Mouse (Mus musculus): Measurements from ENCODE around the gene Clcnkb.
A peak's percentile ranks its signal among the peaks of the same experiment; 100 is the strongest.

Clcnkb gene

GRCm38 (mm10) chr4:141365126-141365525, 50.7 kb downstream of the Clcnkb start:
- Histone ChIP-seq H3K27me3 (ENCODE audit: control insufficient read depth, insufficient read depth, low read length, poor library complexity, severe bottlenecking) (no peaks in the 10 kb centered on the region), H3K36me3 (ENCODE audit: control insufficient read depth, insufficient read depth, low read length, poor library complexity, severe bottlenecking) (no peaks in the 10 kb centered on the region)
- DNase-seq (ENCODE audit: low read depth, low spot score): no peak

DNA sequence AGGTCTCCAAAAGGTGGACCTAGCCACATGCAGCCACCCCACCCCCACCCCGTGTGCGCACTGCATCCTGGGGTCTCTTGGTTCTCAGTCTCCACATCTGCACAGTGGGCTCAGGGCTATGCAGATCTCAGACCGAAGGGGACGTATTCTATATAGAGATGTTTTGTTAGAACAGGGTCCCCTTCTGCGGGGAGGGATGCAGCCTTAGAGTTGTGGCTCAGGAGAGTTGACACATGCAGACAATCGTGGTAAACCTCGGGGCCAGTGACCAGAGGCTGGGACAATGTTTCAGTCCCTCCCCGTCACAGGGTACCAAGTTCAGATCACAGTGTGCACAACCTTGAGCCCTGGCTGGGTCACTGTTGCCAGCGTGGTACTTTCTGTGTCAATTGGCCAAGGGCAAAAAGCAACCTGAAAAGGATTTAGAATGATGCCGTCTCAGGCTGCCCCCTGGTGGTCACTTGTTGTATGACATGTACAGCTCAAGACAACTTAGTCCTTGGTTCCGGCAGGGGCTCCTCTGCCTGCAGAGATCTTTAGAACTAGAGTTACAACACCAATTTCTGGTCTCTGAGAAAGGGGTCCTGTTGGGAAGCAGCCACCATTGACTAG, 52.8 kb downstream of the Clcnkb start:
- no peaks in the 10 kb centered on the region for H3K27me3 ChIP-seq (ENCODE audit: control insufficient read depth, insufficient read depth, low read length, poor library complexity, severe bottlenecking)
- H3K36me3 ChIP-seq (ENCODE audit: control insufficient read depth, insufficient read depth, low read length, poor library complexity, severe bottlenecking): no peaks in the 10 kb centered on the region
- peak; percentile 88 for DNase-seq (ENCODE audit: low read depth, low spot score)

GRCm38 (mm10) chr4:141360846-141361245, 55.0 kb downstream of the Clcnkb start:
- H3K36me3 ChIP-seq (ENCODE audit: control insufficient read depth, insufficient read depth, low read length, poor library complexity, severe bottlenecking): no peaks in the 10 kb centered on the region
- H3K27me3 ChIP-seq (ENCODE audit: control insufficient read depth, insufficient read depth, low read length, poor library complexity, severe bottlenecking): no peaks in the 10 kb centered on the region
- peak; percentile 66 for DNase-seq (ENCODE audit: low read depth, low spot score)

GRCm38 (mm10) chr4:141359222-141359621, 56.6 kb downstream of the Clcnkb start:
- no peaks in the 10 kb centered on the region for H3K36me3 ChIP-seq (ENCODE audit: control insufficient read depth, insufficient read depth, low read length, poor library complexity, severe bottlenecking)
- no peak for DNase-seq (ENCODE audit: low read depth, low spot score)
- H3K27me3 ChIP-seq (ENCODE audit: control insufficient read depth, insufficient read depth, low read length, poor library complexity, severe bottlenecking): no peaks in the 10 kb centered on the region

GRCm38 (mm10) chr4:141357811-141358210, 58.0 kb downstream of the Clcnkb start:
- Histone ChIP-seq H3K36me3 (ENCODE audit: control insufficient read depth, insufficient read depth, low read length, poor library complexity, severe bottlenecking) (no peaks in the 10 kb centered on the region), H3K27me3 (ENCODE audit: control insufficient read depth, insufficient read depth, low read length, poor library complexity, severe bottlenecking) (no peaks in the 10 kb centered on the region)
- DNase-seq (ENCODE audit: low read depth, low spot score): no peak

Data from splenic B cell, adult 2 months (primary cell).